Mouse (Mus musculus) bone marrow, adult 2 months (tissue): Measurements from ENCODE around the gene Unc93a2. TPM values are rescaled to one million over a fixed set of nuclear protein-coding genes. Genes with fewer than 3 reads are reported as not detected.
"Not testable (repeated sequence)": the region's sequence is repeated elsewhere in the genome, so short reads cannot be mapped to it uniquely, and the experiment has no call there.

Source experiments
- H3K27ac ChIP-seq: fragments of 200-500 bp; 2 replicates; pipeline ENCODE4 v1.5.1; 2012; ENCODE audit warnings: low read depth, mild to moderate bottlenecking, control low read depth, inconsistent platforms, low read length; ENCODE audit not compliant: control insufficient read depth, poor library complexity, insufficient read depth
- H3K4me1 ChIP-seq: fragments of 200-500 bp; 2 replicates; pipeline ENCODE4 v1.6.1; 2011; ENCODE audit warnings: low read length; ENCODE audit not compliant: control insufficient read depth, insufficient read depth
- H3K4me3 ChIP-seq: fragments of 200-500 bp; replicated peaks from 2 replicates; pipeline ENCODE3; 2011; ENCODE audit warnings: mild to moderate bottlenecking, low read depth, low read length, control low read depth; ENCODE audit not compliant: control insufficient read depth
- CTCF ChIP-seq: fragments of 200-500 bp; IDR thresholded peaks from 2 replicates; pipeline ENCODE4 v1.5.1; 2011; ENCODE audit warnings: low read length, control low read depth; ENCODE audit not compliant: control insufficient read depth, insufficient read depth
- WGBS: fragments of 180-500 bp; shearing (Covaris S2); methylation state at CpG from one replicate; pipeline ENCODE4 v1.1.7; 2018; 5-methylcytosine and 5-hydroxymethylcytosine counted together
- polyA plus RNA-seq: library from polyadenylated mRNA; stranded (reverse); fragments of >200 nt; gene quantifications from 2 replicates; pipeline ENCODE4 v1.2.4, GENCODE M21; 2011; ENCODE audit warnings: low replicate concordance; ENCODE audit not compliant: missing spikeins, insufficient read depth, insufficient read length

Gene Unc93a2
- not detected in 2 replicates for polyA plus RNA-seq

- not testable (repeated sequence) for H3K4me1 ChIP-seq, H3K4me3 ChIP-seq, H3K27ac ChIP-seq
- WGBS = 78% methylated on average over 3 of the region's 3 CpGs
These were observed at the start of gene Unc93a2 for GRCm38 (mm10) chr17:7385364-7385763. Unc93a2 (minus strand) TSS chr17:7385464.

DNA sequence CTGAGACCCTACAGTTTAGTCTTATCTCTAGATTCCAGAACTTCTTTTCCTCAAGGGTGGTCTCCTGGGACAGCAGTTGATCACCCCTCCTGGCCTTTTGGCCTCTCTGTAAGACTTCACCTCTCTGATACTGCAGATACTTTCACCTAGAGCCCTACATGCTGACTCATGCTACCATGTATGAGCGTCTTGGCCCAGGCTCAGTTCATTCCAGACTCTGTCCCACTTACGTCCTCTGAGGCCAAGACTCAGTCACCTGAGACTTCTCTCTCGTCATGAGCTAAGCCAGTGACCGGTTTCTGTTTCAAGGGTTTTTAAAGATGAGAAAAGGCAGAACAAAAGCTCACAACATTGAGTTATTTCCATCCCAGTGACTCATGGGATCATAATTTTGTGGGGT lies 48.9 kb upstream of the Unc93a2 start:
- 71% methylated on average over 4 of the region's 4 CpGs for whole genome bisulfite sequencing
- not testable (repeated sequence) for H3K4me1 ChIP-seq, H3K27ac ChIP-seq, H3K4me3 ChIP-seq

DNA sequence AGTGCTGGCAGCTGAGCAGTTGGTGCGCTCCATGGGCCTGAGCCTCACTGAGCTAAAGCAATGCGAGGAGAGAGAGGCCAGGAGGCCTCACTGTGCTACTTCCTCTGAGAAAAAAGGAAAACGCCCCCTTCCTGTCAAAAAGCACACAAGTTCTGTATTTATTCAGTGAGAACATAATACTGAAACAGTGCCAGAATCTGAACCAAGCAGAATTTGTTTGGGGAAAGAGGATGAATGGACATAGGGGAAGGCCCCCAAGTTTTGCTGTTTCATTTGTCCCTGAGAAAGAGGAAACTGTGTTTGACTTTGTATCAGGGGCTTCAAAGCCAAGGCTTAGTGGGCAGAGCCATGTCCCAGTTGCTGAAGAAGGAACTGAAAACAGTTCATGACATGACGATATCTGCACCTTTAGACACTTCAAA lies 45.0 kb upstream of the Unc93a2 start:
- H3K27ac ChIP-seq, H3K4me3 ChIP-seq, H3K4me1 ChIP-seq: not testable (repeated sequence)
- WGBS = 14% methylated on average over 4 of the region's 4 CpGs

GRCm38 (mm10) chr17:7420191-7420973 lies 35.1 kb upstream of the Unc93a2 start:
- 0 out of 2 replicates have a peak, but pooled peaks have one; percentile 7 for TF ChIP-seq CTCF
- 33% methylated on average over 3 of the region's 3 CpGs for WGBS
- not testable (repeated sequence) for H3K27ac ChIP-seq, H3K4me3 ChIP-seq, H3K4me1 ChIP-seq

DNA sequence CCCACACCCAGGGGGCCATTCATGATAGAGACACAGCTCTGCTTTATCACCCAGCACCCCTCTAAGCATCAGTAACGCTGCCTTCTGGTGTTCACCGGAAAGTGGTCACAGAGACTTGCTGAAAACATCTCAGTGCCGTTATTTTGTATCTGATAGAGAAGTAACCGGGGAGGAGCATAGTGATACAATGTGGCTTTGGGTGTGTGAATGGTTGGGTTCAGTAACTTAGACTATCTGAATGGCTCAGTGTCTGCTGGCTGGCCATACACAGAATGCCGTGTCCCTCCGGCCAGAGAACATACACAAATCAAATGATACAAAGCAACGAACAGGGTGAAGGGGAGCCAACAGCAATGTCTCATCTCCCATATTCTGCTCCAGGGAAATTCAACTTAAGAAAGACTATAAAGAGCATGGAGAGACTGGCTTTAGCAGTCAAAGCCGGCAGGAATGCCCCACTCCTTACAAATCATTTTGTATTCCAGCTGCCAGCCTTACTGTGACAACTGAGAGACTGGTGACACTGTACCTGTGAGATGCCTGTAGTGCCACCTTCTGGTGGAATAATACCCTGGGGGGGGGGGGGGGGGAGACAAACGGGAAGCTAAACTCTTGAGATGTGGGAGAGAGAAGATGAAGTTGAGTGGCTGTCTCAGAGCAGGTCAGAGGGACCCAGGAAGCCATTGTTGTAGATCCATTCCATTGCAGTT lies 29.5 kb upstream of the Unc93a2 start:
- H3K27ac ChIP-seq, H3K4me3 ChIP-seq, H3K4me1 ChIP-seq: not testable (repeated sequence)
- 74% methylated on average over 8 of the region's 9 CpGs for WGBS

DNA sequence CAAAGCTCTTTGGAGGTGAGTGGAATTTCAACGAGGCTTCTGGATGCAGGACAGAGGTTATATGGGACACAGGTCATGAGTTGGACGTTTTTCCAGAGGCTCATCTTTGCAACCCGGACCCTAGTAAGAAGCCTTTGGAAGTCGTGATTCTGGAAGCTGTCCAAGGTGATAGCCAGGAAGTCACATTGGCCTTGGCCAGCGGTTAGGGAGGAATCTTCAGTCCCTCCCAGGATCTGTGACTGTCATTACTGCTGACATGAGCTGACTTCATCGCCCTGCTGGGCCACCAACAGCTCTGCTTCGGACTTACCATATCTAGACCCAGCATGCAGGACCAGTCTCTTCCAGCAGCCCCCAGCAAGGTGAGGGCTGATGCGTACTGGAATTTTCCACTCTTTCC lies 28.1 kb upstream of the Unc93a2 start:
- not testable (repeated sequence) for H3K27ac ChIP-seq, H3K4me1 ChIP-seq, H3K4me3 ChIP-seq
- WGBS = 77% methylated on average over 8 of the region's 8 CpGs

DNA sequence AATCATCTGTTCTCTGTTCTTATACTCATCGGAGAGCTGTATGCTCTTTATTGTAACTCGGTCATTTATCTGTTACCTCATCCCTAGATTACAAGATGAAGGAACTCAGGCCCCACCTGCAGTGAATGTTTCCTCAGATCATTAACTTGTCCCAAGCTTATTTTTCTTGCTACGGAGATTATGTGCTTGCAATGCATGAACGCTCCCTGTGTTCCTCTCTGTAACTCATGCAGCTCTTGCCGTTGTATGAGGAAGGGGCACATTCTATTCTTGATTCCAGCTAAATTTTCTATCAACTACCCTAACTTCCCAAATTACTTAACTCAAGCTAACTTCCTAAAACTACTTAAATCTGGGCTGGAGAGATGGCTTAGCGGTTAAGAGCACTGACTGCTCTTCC lies 14.5 kb upstream of the Unc93a2 start:
- H3K27ac ChIP-seq, H3K4me3 ChIP-seq, H3K4me1 ChIP-seq: not testable (repeated sequence)
- 74% methylated on average over 6 of the region's 6 CpGs for WGBS

DNA sequence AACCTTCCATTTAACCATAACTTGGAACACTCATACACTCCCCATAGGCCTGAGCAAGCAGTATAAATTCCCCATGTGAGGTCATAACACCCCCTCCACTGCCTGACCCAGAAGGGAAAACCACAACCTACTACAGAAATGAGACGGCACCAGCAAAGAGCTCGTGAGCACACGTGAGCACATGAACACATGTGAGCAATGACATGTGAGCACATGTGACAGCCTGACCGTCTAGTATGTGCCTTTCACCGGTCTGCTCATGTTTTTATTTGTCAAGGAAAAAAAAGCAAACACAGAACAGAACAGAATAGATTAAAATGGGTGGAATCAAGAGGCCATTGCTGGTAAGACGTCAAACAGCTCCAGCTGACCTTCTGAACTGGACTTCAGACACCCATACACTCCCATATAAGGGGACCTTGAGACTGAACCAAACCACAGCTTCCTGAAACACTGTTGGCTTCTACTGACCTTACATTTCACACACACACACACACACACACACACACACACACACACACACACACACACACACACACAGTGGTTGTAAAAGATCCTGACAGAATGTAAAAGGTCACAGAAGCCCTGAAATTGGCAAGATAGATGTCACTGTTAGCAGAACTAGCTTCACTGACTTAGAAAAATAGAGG lies 13.1 kb upstream of the Unc93a2 start:
- H3K4me3 ChIP-seq, H3K27ac ChIP-seq: not testable (repeated sequence)
- 18% methylated on average over 6 of the region's 6 CpGs for WGBS

GRCm38 (mm10) chr17:7397079-7397478 lies 11.8 kb upstream of the Unc93a2 start:
- WGBS = 82% methylated on average over 13 of the region's 13 CpGs
- H3K4me1 ChIP-seq, H3K4me3 ChIP-seq, H3K27ac ChIP-seq: not testable (repeated sequence)

More for the DNA sequence above, 13.1 kb upstream of the Unc93a2 start:
- H3K4me1 ChIP-seq = not testable (repeated sequence)

DNA sequence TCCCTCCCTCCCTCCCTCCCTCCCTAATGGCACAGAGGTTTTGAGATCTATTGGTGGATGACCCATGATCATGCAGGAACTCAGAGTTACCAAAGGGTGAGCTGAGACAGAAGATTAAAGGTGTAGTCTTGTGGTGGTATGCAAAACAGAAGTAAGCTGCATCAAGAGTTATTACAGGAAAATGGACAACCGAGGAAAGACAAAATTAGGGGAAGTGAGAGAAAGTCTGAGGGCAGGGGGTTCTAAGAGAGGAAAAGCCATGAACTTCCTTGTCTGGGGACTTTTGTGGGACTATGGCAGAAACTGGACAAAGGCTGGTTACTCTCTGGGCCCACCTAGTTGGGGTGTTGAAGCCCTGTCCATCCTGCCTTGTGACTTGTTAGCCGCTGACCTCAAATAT lies 11.0 kb upstream of the Unc93a2 start:
- WGBS = no CpG with 5 or more reads among the region's 2 CpGs

GRCm38 (mm10) chr17:7395671-7396070 lies 10.4 kb upstream of the Unc93a2 start:
- not testable (repeated sequence) for H3K4me1 ChIP-seq, H3K4me3 ChIP-seq, H3K27ac ChIP-seq
- 78% methylated on average over 8 of the region's 8 CpGs for WGBS

More for the DNA sequence above, 11.0 kb upstream of the Unc93a2 start:
- not testable (repeated sequence) for H3K4me1 ChIP-seq, H3K4me3 ChIP-seq, H3K27ac ChIP-seq

DNA sequence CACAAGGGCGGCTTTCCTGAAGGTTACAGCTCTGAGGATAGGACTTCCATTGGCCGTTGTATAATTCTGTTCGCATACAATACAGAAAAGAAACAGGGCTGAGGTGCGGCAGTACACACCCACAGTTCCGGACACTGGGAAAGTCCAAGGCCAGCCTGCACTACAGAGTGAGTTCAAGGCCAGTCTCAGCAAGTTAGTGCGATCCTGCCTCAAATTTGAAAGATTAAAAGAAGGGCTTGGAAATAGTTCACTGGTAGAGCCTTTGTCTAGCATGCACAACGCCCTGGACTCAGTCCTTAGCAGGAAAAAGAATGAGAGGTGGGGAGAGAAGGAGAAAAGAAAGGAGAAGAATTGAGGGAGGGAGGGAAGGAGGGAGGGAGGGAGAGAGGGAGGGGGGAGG lies 9.9 kb upstream of the Unc93a2 start:
- H3K4me1 ChIP-seq, H3K27ac ChIP-seq, H3K4me3 ChIP-seq: not testable (repeated sequence)
- 82% methylated on average over 7 of the region's 7 CpGs for WGBS

DNA sequence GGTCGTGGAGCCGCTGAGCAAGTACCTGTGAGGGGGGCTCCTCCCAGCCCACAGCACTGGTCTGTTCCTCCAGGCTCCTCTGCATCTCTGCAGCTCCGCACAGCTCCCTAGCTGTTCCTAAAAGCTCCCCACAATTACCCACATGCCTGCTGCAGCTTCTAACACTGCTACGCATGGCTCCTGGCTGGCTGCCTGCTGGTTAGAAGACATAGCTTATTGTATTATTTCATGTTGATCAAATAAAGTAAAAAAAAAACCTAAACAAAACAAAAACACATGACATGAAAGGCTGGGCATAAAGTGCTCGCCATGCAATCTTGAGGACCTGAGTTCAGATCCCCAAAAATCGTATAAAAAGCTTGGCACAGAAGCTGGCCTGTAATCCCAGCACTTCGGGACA lies 4.6 kb upstream of the Unc93a2 start:
- WGBS = 75% methylated on average over 7 of the region's 7 CpGs
- H3K4me1 ChIP-seq, H3K27ac ChIP-seq, H3K4me3 ChIP-seq: not testable (repeated sequence)
